Mouse (Mus musculus): ENCODE results near the gene Ttc32.

DNA sequence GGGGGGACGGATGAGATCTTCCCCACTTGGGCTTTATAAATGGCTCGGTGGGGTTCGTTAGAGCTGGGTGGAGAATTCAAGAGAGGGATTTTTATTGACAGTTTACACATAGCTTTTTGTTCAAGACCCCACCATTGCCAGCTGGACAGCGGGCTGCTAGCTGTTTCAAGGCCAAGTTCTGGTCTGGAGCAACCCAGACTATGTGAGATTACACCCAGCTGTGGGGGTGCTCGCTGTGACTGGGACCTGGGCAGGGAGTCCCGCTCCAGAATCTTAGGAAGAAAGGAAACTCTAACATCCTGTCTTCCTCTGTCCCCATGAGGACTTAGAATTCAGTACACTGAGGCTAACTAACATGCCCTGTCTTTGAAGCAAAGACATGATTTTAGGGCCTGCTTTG is 33.8 kb downstream of the Ttc32 start:
- TF ChIP-seq CTCF (IDR thresholded peaks at IDR 0.05) (no peak), EP300 (IDR thresholded peaks at IDR 0.05) (no peak)

Data from lung, postnatal 0 days (tissue).